Mouse (Mus musculus) forebrain, postnatal 0 days (tissue): ENCODE data around the gene Sirt1. TPM values are rescaled to one million over a fixed set of nuclear protein-coding genes. Genes with fewer than 3 reads are reported as not detected.
"Not testable (repeated sequence)": the region's sequence is repeated elsewhere in the genome, so short reads cannot be mapped to it uniquely, and the experiment has no call there.

Experiments used
- ATAC-seq: fragments of 200-750 bp; cut with Nextera tagmentation; 2 replicates; pipeline ENCODE4 v1.8.0; 2017; ENCODE audit warnings: mild to moderate bottlenecking, moderate library complexity
- DNase-seq: peaks from one replicate; pipeline ENCODE4 v3.0.0-alpha.2; 2015
- H3K27ac ChIP-seq: fragments of 300-500 bp; sonication (generic); 2 replicates; pipeline ENCODE4 v1.5.1; 2014; ENCODE audit warnings: low read depth, mild to moderate bottlenecking, antibody characterized with exemption, low read length, moderate library complexity, mixed read lengths
- H3K27me3 ChIP-seq: fragments of 300-500 bp; sonication (generic); 2 replicates; pipeline ENCODE4 v1.6.1; 2014; ENCODE audit warnings: mild to moderate bottlenecking, low read length, mixed read lengths; ENCODE audit not compliant: insufficient read depth
- H3K36me3 ChIP-seq: fragments of 300-500 bp; sonication (generic); 2 replicates; pipeline ENCODE4 v1.6.1; 2014; ENCODE audit warnings: mild to moderate bottlenecking, moderate library complexity; ENCODE audit not compliant: insufficient read depth
- H3K4me1 ChIP-seq: fragments of 300-500 bp; sonication (generic); 2 replicates; pipeline ENCODE4 v1.6.1; 2014; ENCODE audit warnings: antibody characterized with exemption; ENCODE audit not compliant: insufficient read depth
- H3K4me2 ChIP-seq: fragments of 300-500 bp; sonication (generic); 2 replicates; pipeline ENCODE4 v1.6.1; 2014; ENCODE audit warnings: low read depth, mild to moderate bottlenecking, moderate library complexity
- H3K4me3 ChIP-seq: fragments of 300-500 bp; sonication (generic); 2 replicates; pipeline ENCODE4 v1.5.1; 2014; ENCODE audit warnings: low read depth, low read length, mixed read lengths
- H3K9ac ChIP-seq: fragments of 300-500 bp; sonication (generic); 2 replicates; pipeline ENCODE4 v1.6.1; 2014; ENCODE audit warnings: mild to moderate bottlenecking
- H3K9me3 ChIP-seq: fragments of 300-500 bp; sonication (generic); 2 replicates; pipeline ENCODE4 v1.6.1; 2016; ENCODE audit warnings: low read length
- CTCF ChIP-seq: sonication (generic); IDR thresholded peaks from 2 replicates; pipeline ENCODE4 v1.5.1; 2016; ENCODE audit warnings: antibody characterized with exemption, control low read depth, low read depth
- WGBS: fragments of 180-500 bp; shearing (Covaris S2); extraction: QIAGEN DNeasy Blood & Tissue Kit; methylation state at CpG from one replicate; pipeline ENCODE4 v1.1.7; 2014; 5-methylcytosine and 5-hydroxymethylcytosine counted together
- polyA plus RNA-seq: library from polyadenylated mRNA; unstranded; fragments of >200 nt; fragmentation: Nextera tagmentation; extraction: Ambion mirVana; gene quantifications from 2 replicates; pipeline ENCODE4 v1.2.1, GENCODE M21; 2015
- total RNA-seq: library from RNA; depleted of rRNA; stranded (reverse); fragments of >200 nt; gene quantifications from 2 replicates; pipeline ENCODE4 v1.2.3, GENCODE M21; 2014

The Sirt1 gene
- total and polyA plus RNA-seq, 2 experiments from 2014 or later: 3.3 to 28.3 TPM

DNA sequence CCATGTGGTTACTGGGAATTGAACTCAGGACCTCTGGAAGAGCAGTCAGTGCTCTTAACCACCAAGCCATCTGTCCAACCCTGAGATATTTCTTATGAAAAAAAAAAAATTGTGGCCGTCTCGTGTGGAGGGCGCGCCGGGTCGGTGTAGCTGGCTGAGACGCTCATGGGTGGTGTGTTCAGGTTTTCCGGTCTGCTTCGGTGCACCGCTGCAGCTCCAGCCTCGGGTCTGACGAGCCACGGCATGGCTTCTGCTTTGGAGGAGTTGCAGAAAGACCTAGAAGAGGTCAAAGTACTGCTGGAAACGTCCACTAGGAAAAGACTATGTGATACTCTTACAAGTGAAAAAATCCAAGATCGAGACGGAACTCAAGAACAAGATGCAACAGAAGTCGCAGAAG, 31.3 kb upstream of the Sirt1 start:
- Histone ChIP-seq H3K27ac (no peak overlapping the region), H3K4me1 (no peaks in the 10 kb centered on the region), H3K4me3 (no peak overlapping the region), H3K4me2 (no peak overlapping the region), H3K9ac (no peak overlapping the region), H3K9me3 (no peaks in the 10 kb centered on the region), H3K36me3 (no peaks in the 10 kb centered on the region), H3K27me3 (no peaks in the 10 kb centered on the region)
- ATAC-seq (no peak), DNase-seq (no peak)
- WGBS: 91% methylated on average over 17 of the region's 17 CpGs
- TF ChIP-seq CTCF: no peak

DNA sequence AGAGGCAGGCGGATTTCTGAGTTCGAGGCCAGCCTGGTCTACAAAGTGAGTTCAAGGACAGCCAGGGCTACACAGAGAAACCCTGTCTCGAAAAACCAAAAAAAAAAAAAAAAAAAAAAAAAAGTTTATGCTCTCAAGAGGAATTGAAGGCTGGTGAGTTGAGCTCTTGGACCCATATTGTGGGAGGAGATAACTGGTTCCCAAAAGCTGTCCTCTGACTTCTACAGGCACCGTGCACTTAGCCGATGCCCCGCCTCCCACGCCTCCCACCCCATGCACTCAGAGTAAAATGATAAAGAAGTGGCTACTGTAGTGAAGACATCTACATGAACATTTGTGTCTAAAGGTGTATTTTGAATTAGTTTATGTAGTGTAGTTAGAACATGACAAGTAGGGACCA, 30.2 kb upstream of the Sirt1 start:
- not testable (repeated sequence) for H3K27me3 ChIP-seq, H3K4me1 ChIP-seq, ATAC-seq, H3K4me3 ChIP-seq, H3K9ac ChIP-seq, H3K36me3 ChIP-seq, H3K9me3 ChIP-seq, H3K4me2 ChIP-seq, DNase-seq, H3K27ac ChIP-seq
- WGBS: 98% methylated on average over 6 of the region's 7 CpGs

DNA sequence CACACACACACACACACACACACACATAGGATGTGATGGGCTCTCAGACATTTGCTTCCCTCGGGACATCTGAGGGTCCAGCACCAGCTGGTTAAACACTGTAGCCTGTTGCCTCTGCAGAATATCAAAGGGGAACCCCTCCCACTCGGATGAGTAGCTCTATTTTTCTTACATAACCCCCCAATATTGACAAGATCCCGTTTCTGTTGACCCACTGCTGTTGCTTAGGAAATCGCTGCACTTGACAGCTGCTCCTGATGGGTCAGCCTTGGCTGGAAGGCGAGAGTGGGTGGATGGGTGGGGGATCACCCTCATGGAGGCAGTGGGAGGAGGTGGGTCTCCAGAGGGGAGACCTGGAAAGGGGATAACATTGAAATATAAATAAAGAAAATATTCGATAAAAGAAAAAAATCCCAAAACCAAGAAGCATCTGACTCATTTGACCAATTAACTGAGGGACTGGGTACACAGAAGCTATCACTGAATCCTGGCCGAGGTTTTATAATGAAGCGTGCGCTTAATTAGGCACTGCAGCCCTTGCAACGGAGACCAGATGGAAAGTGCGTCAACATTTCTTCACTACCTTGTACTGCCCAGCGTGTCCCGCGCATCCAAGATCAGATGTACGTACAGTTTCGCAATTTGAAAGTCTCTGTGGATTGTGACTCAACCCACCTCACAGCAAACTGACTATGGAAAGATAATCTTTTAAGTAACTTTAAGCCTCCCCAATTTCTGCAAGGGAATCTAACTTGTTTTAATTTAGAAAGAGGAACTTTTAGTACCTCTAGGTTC, 28.9 kb upstream of the Sirt1 start:
- H3K36me3 ChIP-seq: no peaks in the 10 kb centered on the region
- H3K27ac ChIP-seq: no peak overlapping the region
- H3K4me2 ChIP-seq: no peak overlapping the region
- TF ChIP-seq CTCF: no peak
- H3K4me3 ChIP-seq: no peak overlapping the region
- no peak for DNase-seq
- no peaks in the 10 kb centered on the region for H3K9me3 ChIP-seq
- WGBS: 42% methylated on average over 16 of the region's 16 CpGs
- H3K27me3 ChIP-seq: no peaks in the 10 kb centered on the region
- no peak for ATAC-seq
- no peak overlapping the region for H3K9ac ChIP-seq
- no peaks in the 10 kb centered on the region for H3K4me1 ChIP-seq

DNA sequence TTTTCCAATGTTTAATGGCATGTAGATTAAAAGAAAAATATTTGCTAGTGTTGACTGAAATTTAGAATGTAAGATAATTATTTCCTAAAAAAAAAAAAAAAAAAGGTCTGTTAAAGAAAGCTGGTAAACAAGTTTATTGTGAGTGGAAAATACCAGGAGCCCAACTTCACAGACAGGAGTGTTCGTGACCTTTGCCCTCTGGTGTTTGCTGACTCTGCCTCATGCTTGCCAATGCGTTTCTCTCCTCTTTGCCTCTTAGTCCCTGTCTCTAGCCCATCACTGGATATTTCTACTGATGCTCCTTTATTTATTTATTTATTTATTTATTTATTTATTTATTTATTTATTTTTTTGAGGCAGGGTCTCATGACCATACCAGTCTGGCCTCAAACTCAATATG, 22.1 kb upstream of the Sirt1 start:
- ATAC-seq (no peak), DNase-seq (no peak)
- no peak overlapping the region for H3K4me3 ChIP-seq
- H3K36me3 ChIP-seq: no peaks in the 10 kb centered on the region
- no peaks in the 10 kb centered on the region for H3K4me1 ChIP-seq
- H3K27ac ChIP-seq: no peak overlapping the region
- WGBS: 93% methylated on average over 2 of the region's 2 CpGs
- no peak overlapping the region for H3K4me2 ChIP-seq
- H3K9ac ChIP-seq: no peak overlapping the region
- TF ChIP-seq CTCF: no peak
- H3K9me3 ChIP-seq: no peaks in the 10 kb centered on the region
- H3K27me3 ChIP-seq: no peaks in the 10 kb centered on the region

DNA sequence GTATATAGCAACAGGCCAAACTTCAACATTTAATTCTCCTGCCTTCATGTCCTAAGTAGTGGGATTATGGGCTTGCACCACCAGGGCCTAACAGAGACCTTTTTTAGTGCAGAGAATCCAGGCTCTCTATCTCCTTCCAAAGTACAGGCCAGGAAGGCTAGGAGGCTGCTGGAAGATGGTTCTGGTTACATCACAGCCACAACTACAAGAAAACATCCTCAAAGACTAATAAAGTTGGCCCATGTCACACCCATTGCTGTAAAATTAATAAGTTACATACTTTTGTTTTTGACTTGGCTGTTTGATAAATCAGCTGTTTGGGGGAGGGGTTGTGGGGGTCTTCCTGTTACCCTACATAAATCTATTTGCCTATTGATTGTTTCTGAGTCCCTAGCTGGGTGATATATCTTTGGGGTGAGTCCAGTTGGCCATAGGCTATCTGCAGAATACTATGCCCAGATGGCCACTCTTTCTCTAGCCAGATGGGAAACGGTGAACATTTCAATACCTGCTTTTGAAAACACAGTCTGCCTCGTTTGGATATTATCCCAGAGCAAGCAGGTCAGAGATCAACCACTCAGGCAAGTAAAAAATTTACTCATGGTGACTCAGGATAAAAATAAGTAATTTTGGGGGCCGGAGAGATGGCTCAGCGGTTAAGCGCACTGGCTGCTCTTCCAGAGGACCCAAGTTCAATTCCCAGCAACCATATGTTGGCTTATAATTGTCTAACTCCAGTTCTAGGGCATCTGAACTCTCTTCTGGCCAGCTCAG, 21.4 kb upstream of the Sirt1 start:
- Histone ChIP-seq H3K27ac (no peak overlapping the region), H3K4me1 (no peaks in the 10 kb centered on the region), H3K9me3 (no peaks in the 10 kb centered on the region), H3K4me3 (no peak overlapping the region), H3K9ac (no peak overlapping the region), H3K36me3 (no peaks in the 10 kb centered on the region), H3K4me2 (no peak overlapping the region), H3K27me3 (no peaks in the 10 kb centered on the region)
- DNase-seq (no peak), ATAC-seq (no peak)
- TF ChIP-seq CTCF: no peak
- WGBS: 75% methylated on average over 5 of the region's 5 CpGs

DNA sequence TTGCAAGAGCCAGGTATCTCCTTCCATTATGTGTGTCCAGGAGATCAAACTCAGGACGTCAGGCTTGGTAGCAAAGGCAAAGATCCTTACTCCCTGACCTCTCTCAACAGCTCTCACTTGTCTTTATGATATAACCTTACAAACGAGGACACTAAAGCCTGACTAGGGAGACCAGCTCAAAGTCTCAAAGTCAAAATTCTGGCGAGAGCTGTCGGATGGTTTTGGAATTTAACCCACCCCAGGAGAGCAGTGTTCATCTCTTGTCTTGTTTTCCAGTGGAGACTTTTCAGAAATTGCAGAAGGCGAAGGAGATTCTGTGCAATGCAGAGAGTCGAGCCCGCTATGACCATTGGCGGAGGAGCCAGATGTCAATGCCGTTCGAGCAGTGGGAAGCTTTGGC, 15.5 kb upstream of the Sirt1 start:
- H3K4me2 ChIP-seq: no peak overlapping the region
- no peaks in the 10 kb centered on the region for H3K27me3 ChIP-seq
- no peak overlapping the region for H3K9ac ChIP-seq
- no peak overlapping the region for H3K4me3 ChIP-seq
- no peak for DNase-seq
- ATAC-seq: no peak
- no peaks in the 10 kb centered on the region for H3K4me1 ChIP-seq
- no peaks in the 10 kb centered on the region for H3K36me3 ChIP-seq
- 91% methylated on average over 10 of the region's 10 CpGs for WGBS
- no peaks in the 10 kb centered on the region for H3K9me3 ChIP-seq
- no peak for TF ChIP-seq CTCF
- no peak overlapping the region for H3K27ac ChIP-seq

DNA sequence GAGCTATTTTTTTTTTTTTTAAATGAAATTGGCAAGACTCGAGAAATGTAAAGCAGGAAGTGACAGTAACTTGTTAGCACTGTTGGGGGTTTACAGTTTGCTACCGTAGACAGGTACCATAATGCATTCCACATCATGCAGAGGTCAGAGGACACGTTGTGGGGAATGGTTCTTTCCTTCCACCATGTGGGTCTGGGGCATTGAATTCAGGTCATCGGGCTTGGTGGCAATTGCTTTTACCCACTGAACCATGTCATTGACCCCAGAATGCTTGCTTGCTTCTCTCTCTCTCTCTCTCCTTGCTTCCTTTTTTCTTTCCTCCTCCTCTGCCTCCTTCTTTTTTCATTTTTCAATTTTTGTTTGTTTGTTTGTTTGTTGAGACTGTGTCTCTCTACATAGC, 7.4 kb upstream of the Sirt1 start:
- WGBS: 65% methylated on average over 4 of the region's 4 CpGs
- no peaks in the 10 kb centered on the region for H3K36me3 ChIP-seq
- TF ChIP-seq CTCF: no peak
- H3K4me2 ChIP-seq: no peak overlapping the region
- no peak overlapping the region for H3K4me3 ChIP-seq
- H3K27ac ChIP-seq: no peak overlapping the region
- no peaks in the 10 kb centered on the region for H3K4me1 ChIP-seq
- H3K27me3 ChIP-seq: no peaks in the 10 kb centered on the region
- no peak for DNase-seq
- no peak for ATAC-seq
- no peak overlapping the region for H3K9ac ChIP-seq
- no peaks in the 10 kb centered on the region for H3K9me3 ChIP-seq
